Comparison of ENCODE assay signal across 15 mouse cellular contexts in the genomic region with DNA sequence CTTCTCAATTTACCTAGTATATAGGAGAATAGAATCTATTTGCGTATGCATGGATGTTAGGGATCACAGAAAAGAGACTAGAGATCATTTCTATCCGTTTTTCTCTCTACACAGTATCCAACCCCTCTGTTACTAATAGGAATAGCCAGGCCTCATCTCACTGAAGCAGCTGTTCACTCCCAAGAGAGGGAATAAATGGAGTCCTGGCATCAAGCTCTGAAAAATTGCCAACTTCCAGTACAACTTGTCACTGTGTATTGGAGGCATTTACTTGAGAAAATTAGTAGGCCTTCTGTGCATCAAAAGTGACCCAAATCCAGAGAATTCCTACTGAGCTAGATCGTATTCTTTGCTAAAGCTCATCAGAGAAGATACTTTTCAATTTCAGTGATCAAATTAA.
A peak's percentile ranks its signal among the peaks of the same experiment; 100 is the strongest.
DNase-seq lines count a peak whose midpoint lies in the region; ATAC-seq and TF ChIP-seq lines count a peak whose summit lies in the region.
"Had no signal": no experiment of that assay in that cellular context is flagged by ENCODE, and none has a peak within 500 bp of the region (broad histone marks: within the 10 kb centered on the region; RNA-seq: fewer than 3 reads in every experiment).

No protein-coding gene starts in this region.

- no peak overlapping the region for H3K27ac ChIP-seq in heart, embryonic 12.5 days (ENCODE audit: poor library complexity, severe bottlenecking)
- H3K27ac ChIP-seq in midbrain, postnatal 0 days (ENCODE audit: low read depth, low read length), result no peak overlapping the region
- H3K27ac ChIP-seq in midbrain, embryonic 13.5 days, result no peak overlapping the region
- H3K27ac ChIP-seq in intestine, embryonic 15.5 days, result no peak overlapping the region
- H3K27ac ChIP-seq: embryonic facial prominence, embryonic 12.5 days; kidney, embryonic 15.5 days; left cerebral cortex, adult 2 months; limb, embryonic 13.5 days had no signal

- H3K4me2 ChIP-seq in heart, embryonic 12.5 days, result no peak overlapping the region
- no peak overlapping the region for H3K4me2 ChIP-seq in midbrain, postnatal 0 days (ENCODE audit: low read depth, low read length, poor library complexity, severe bottlenecking)
- no peak overlapping the region for H3K4me2 ChIP-seq in midbrain, embryonic 13.5 days (replicated peaks)
- H3K4me2 ChIP-seq in intestine, embryonic 15.5 days (replicated peaks), result no peak overlapping the region
- H3K4me2 ChIP-seq: embryonic facial prominence, embryonic 12.5 days; kidney, embryonic 15.5 days; limb, embryonic 13.5 days had no signal

- peak; percentile 3 for DNase-seq in cerebellum, adult 9-10 months
- DNase-seq in cerebellum, adult 11-12 months, result no peak
- peak; percentile 3 for DNase-seq in heart, adult 8-10 months (ENCODE audit: low spot score)
- peak; percentile 63 for DNase-seq in midbrain, postnatal 0 days (ENCODE audit: low spot score)
- DNase-seq in layer of hippocampus, postnatal 14 days (ENCODE audit: low spot score in 2 of 2), result peak; percentile 6 to 82
- DNase-seq: lung, postnatal 14 days had no signal

- H3K4me1 ChIP-seq in heart, embryonic 12.5 days (replicated peaks), result no peaks in the 10 kb centered on the region
- H3K4me1 ChIP-seq in midbrain, postnatal 0 days (ENCODE audit: insufficient read depth, low read length), result no peaks in the 10 kb centered on the region
- no peaks in the 10 kb centered on the region for H3K4me1 ChIP-seq in midbrain, embryonic 13.5 days (replicated peaks)
- no peaks in the 10 kb centered on the region for H3K4me1 ChIP-seq in intestine, embryonic 15.5 days (replicated peaks)
- H3K4me1 ChIP-seq: embryonic facial prominence, embryonic 12.5 days; kidney, embryonic 15.5 days; limb, embryonic 13.5 days had no signal

- WGBS in heart, embryonic 12.5 days, result 70% methylated on average over 3 of the region's 3 CpGs
- WGBS in midbrain, postnatal 0 days, result 59% methylated on average over 3 of the region's 3 CpGs
- WGBS in midbrain, embryonic 13.5 days, result 70% methylated on average over 3 of the region's 3 CpGs
- 71% methylated on average over 3 of the region's 3 CpGs for WGBS in intestine, embryonic 15.5 days

- no peaks in the 10 kb centered on the region for H3K36me3 ChIP-seq in heart, embryonic 12.5 days
- no peaks in the 10 kb centered on the region for H3K36me3 ChIP-seq in midbrain, postnatal 0 days (ENCODE audit: insufficient read depth, low read length)
- H3K36me3 ChIP-seq in midbrain, embryonic 13.5 days, result no peaks in the 10 kb centered on the region
- H3K36me3 ChIP-seq in intestine, embryonic 15.5 days, result no peaks in the 10 kb centered on the region
- H3K36me3 ChIP-seq: embryonic facial prominence, embryonic 12.5 days; kidney, embryonic 15.5 days; limb, embryonic 13.5 days had no signal

- H3K4me3 ChIP-seq in heart, embryonic 12.5 days, result no peak overlapping the region
- H3K4me3 ChIP-seq in midbrain, postnatal 0 days (ENCODE audit: low read depth, low read length), result no peak overlapping the region
- H3K4me3 ChIP-seq in midbrain, embryonic 13.5 days (replicated peaks), result no peak overlapping the region
- H3K4me3 ChIP-seq in intestine, embryonic 15.5 days (replicated peaks), result no peak overlapping the region
- H3K4me3 ChIP-seq: embryonic facial prominence, embryonic 12.5 days; kidney, embryonic 15.5 days; left cerebral cortex, adult 2 months; limb, embryonic 13.5 days; myocyte had no signal

- ATAC-seq in heart, embryonic 12.5 days (ENCODE audit: insufficient number of reproducible peaks, low FRiP score), result no peak
- ATAC-seq in midbrain, postnatal 0 days (ENCODE audit: low FRiP score), result no peak
- no peak for ATAC-seq in midbrain, embryonic 13.5 days
- no peak for ATAC-seq in intestine, embryonic 15.5 days
- ATAC-seq: activated CD4-positive, CD25-positive, alpha-beta regulatory T cell, adult 4 months had no signal

- H3K27me3 ChIP-seq in heart, embryonic 12.5 days (replicated peaks), result no peaks in the 10 kb centered on the region
- no peaks in the 10 kb centered on the region for H3K27me3 ChIP-seq in midbrain, postnatal 0 days (ENCODE audit: insufficient read depth, low read length)
- no peaks in the 10 kb centered on the region for H3K27me3 ChIP-seq in midbrain, embryonic 13.5 days
- no peaks in the 10 kb centered on the region for H3K27me3 ChIP-seq in intestine, embryonic 15.5 days (replicated peaks)
- H3K27me3 ChIP-seq: embryonic facial prominence, embryonic 12.5 days; kidney, embryonic 15.5 days; limb, embryonic 13.5 days had no signal

- TF ChIP-seq CTCF in midbrain, postnatal 0 days (IDR thresholded peaks at IDR 0.05), result no peak

- no peaks in the 10 kb centered on the region for H3K9me3 ChIP-seq in heart, embryonic 12.5 days (replicated peaks)
- no peaks in the 10 kb centered on the region for H3K9me3 ChIP-seq in midbrain, postnatal 0 days (ENCODE audit: low read length)
- H3K9me3 ChIP-seq in midbrain, embryonic 13.5 days, result no peaks in the 10 kb centered on the region
- no peaks in the 10 kb centered on the region for H3K9me3 ChIP-seq in intestine, embryonic 15.5 days
- H3K9me3 ChIP-seq: embryonic facial prominence, embryonic 12.5 days; kidney, embryonic 15.5 days; limb, embryonic 13.5 days had no signal

- no peak overlapping the region for H3K9ac ChIP-seq in heart, embryonic 12.5 days
- H3K9ac ChIP-seq in midbrain, postnatal 0 days (replicated peaks; ENCODE audit: low read length, poor library complexity, severe bottlenecking), result no peak overlapping the region
- H3K9ac ChIP-seq in midbrain, embryonic 13.5 days (replicated peaks), result no peak overlapping the region
- H3K9ac ChIP-seq in intestine, embryonic 15.5 days, result no peak overlapping the region
- H3K9ac ChIP-seq: embryonic facial prominence, embryonic 12.5 days; kidney, embryonic 15.5 days; limb, embryonic 13.5 days had no signal
